Mouse (Mus musculus) CH12.LX (cell line): Measurements from ENCODE around the gene Mmp24.
"Not testable (repeated sequence)": the region's sequence is repeated elsewhere in the genome, so short reads cannot be mapped to it uniquely, and the experiment has no call there.

Source experiments
- CTCF ChIP-seq, 2 experiments: IDR thresholded peaks in 1 of 2; conservative IDR thresholded peaks in 1 of 2; 2 replicates each; pipeline ENCODE4 v1.5.1; 2011 to 2012; ENCODE audit warnings: low read depth in 2 of 2, low read length in 2 of 2, improper control_type of control experiment in 1 of 2, inconsistent platforms in 1 of 2, mild to moderate bottlenecking in 1 of 2, moderate library complexity in 1 of 2
- E2F4 ChIP-seq: IDR thresholded peaks from 2 replicates; pipeline ENCODE4 v1.6.1; 2011; ENCODE audit warnings: low read depth, low read length, improper control_type of control experiment; ENCODE audit not compliant: insufficient replicate concordance
- EP300 ChIP-seq: IDR thresholded peaks from 2 replicates; pipeline ENCODE4 v1.6.1; 2011; ENCODE audit warnings: low read length, improper control_type of control experiment
- MAZ ChIP-seq: IDR thresholded peaks from 2 replicates; pipeline ENCODE4 v1.6.1; 2012; ENCODE audit warnings: low read depth, mild to moderate bottlenecking, inconsistent platforms, low read length, improper control_type of control experiment, moderate library complexity
- MYC ChIP-seq: IDR thresholded peaks from 2 replicates; pipeline ENCODE4 v1.6.1; 2011; ENCODE audit warnings: low read depth, mild to moderate bottlenecking, improper control_type of control experiment, low read length
- POLR2AphosphoS2 ChIP-seq: IDR thresholded peaks from 2 replicates; pipeline ENCODE4 v1.6.1; 2011; ENCODE audit warnings: low read depth, low read length, improper control_type of control experiment
- TBP ChIP-seq: conservative IDR thresholded peaks from 2 replicates; pipeline ENCODE4 v1.6.1; 2011; ENCODE audit warnings: low read depth, low read length, improper control_type of control experiment
- USF1 ChIP-seq: IDR thresholded peaks from 2 replicates; pipeline ENCODE4 v1.6.1; 2014; ENCODE audit warnings: low read depth, mild to moderate bottlenecking, inconsistent platforms, low read length, improper control_type of control experiment

- not testable (repeated sequence) for TF ChIP-seq CTCF (conservative IDR thresholded peaks at IDR 0.05 in 1 of 2, IDR thresholded peaks at IDR 0.05 in 1 of 2; ENCODE audit: low read depth in 2 of 2, low read length in 2 of 2); EP300; POLR2AphosphoS2; MYC; USF1; TBP; MAZ; E2F4
Measured at GRCm38 (mm10) chr2:155735766-155736165, 39.4 kb upstream of the Mmp24 start, which contains the start of gene Gm17581.
